Mouse (Mus musculus) cerebellum, adult 2 months (tissue): ENCODE measurements around the gene Hdhd5. TPM values are rescaled to one million over a fixed set of nuclear protein-coding genes. Genes with fewer than 3 reads are reported as not detected.

Experiments used
- DNase-seq, 2 experiments: peaks; one replicate each; pipeline ENCODE4 v3.0.0; 2021
- H3K27ac ChIP-seq: fragments of 200-500 bp; 2 replicates; pipeline ENCODE4 v1.5.1; 2012; ENCODE audit warnings: low read length, control low read depth, inconsistent platforms; ENCODE audit not compliant: insufficient read depth
- H3K27me3 ChIP-seq: fragments of 200-500 bp; 2 replicates; pipeline ENCODE4 v1.6.1; 2012; ENCODE audit warnings: inconsistent platforms, mild to moderate bottlenecking, low read length, moderate library complexity; ENCODE audit not compliant: control insufficient read depth, insufficient read depth
- H3K4me1 ChIP-seq: fragments of 200-500 bp; 2 replicates; pipeline ENCODE4 v1.6.1; 2011; ENCODE audit warnings: low read length; ENCODE audit not compliant: control insufficient read depth, insufficient read depth
- H3K4me3 ChIP-seq: fragments of 200-500 bp; replicated peaks from 2 replicates; pipeline ENCODE3; 2011; ENCODE audit warnings: mild to moderate bottlenecking, low read depth, low read length, control low read depth; ENCODE audit not compliant: insufficient read depth
- CTCF ChIP-seq: fragments of 200-500 bp; IDR thresholded peaks from 2 replicates; pipeline ENCODE4 v1.5.1; 2011; ENCODE audit warnings: low read depth, mild to moderate bottlenecking, control low read depth, low read length, moderate library complexity, borderline replicate concordance; ENCODE audit not compliant: insufficient read depth
- POLR2A ChIP-seq: fragments of 200-500 bp; IDR thresholded peaks from 2 replicates; pipeline ENCODE4 v1.6.1; 2011; ENCODE audit warnings: low read length, control low read depth, borderline replicate concordance; ENCODE audit not compliant: insufficient read depth
- WGBS: fragments of 180-500 bp; shearing (Covaris S2); methylation state at CpG from one replicate; pipeline ENCODE4 v1.1.7; 2018; 5-methylcytosine and 5-hydroxymethylcytosine counted together
- polyA plus RNA-seq: library from polyadenylated mRNA; depleted of rRNA; stranded (reverse); fragments of >200 nt; gene quantifications from 2 replicates; pipeline ENCODE4 v1.2.3, GENCODE M21; 2012

Gene Hdhd5
- polyA plus RNA-seq, 1 experiment = 45.7 TPM

GRCm38 (mm10) chr6:120566911-120567909 is 36.1 kb upstream of the Hdhd5 start:
- DNase-seq = no peak

GRCm38 (mm10) chr6:120556641-120557040 is 25.5 kb upstream of the Hdhd5 start:
- Histone ChIP-seq H3K27me3 (no peaks in the 10 kb centered on the region), H3K27ac (no peak overlapping the region), H3K4me1 (no peaks in the 10 kb centered on the region), H3K4me3 (no peak overlapping the region)
- 92% methylated on average over 8 of the region's 8 CpGs for WGBS
- TF ChIP-seq CTCF = no peak
- no peak for DNase-seq

More at GRCm38 (mm10) chr6:120566911-120567909, 36.1 kb upstream of the Hdhd5 start:
- TF ChIP-seq POLR2A (no peak), CTCF (no peak)
- WGBS = 51% methylated on average over 18 of the region's 18 CpGs
- Histone ChIP-seq H3K27ac (no peak overlapping the region), H3K4me1 (no peaks in the 10 kb centered on the region), H3K4me3 (no peak overlapping the region), H3K27me3 (no peaks in the 10 kb centered on the region)

GRCm38 (mm10) chr6:120555983-120556567 is 25.0 kb upstream of the Hdhd5 start:
- TF ChIP-seq POLR2A (no peak), CTCF (no peak)
- no peak for DNase-seq
- no peaks in the 10 kb centered on the region for H3K4me1 ChIP-seq
- no peaks in the 10 kb centered on the region for H3K27me3 ChIP-seq
- H3K27ac ChIP-seq = no peak overlapping the region
- 88% methylated on average over 6 of the region's 6 CpGs for WGBS
- no peak overlapping the region for H3K4me3 ChIP-seq

- H3K27ac ChIP-seq = no peak overlapping the region
- WGBS = 14% methylated on average over 1 of the region's 1 CpGs
- TF ChIP-seq POLR2A (no peak), CTCF (no peak)
- H3K27me3 ChIP-seq = no peaks in the 10 kb centered on the region
- DNase-seq = no peak
- no peak overlapping the region for H3K4me3 ChIP-seq
- H3K4me1 ChIP-seq = no peaks in the 10 kb centered on the region
These were observed 24.0 kb upstream of the Hdhd5 start for GRCm38 (mm10) chr6:120555152-120555551.

GRCm38 (mm10) chr6:120550173-120550572 is 19.1 kb upstream of the Hdhd5 start:
- 43% methylated on average over 2 of the region's 2 CpGs for WGBS

GRCm38 (mm10) chr6:120548581-120548980 is 17.5 kb upstream of the Hdhd5 start:
- no peak for DNase-seq
- Histone ChIP-seq H3K27me3 (no peaks in the 10 kb centered on the region), H3K4me1 (no peaks in the 10 kb centered on the region), H3K4me3 (no peak overlapping the region), H3K27ac (no peak overlapping the region)
- TF ChIP-seq POLR2A (no peak), CTCF (no peak)
- WGBS = 90% methylated on average over 3 of the region's 3 CpGs

More at GRCm38 (mm10) chr6:120550173-120550572, 19.1 kb upstream of the Hdhd5 start:
- no peak for DNase-seq
- Histone ChIP-seq H3K4me3 (no peak overlapping the region), H3K27me3 (no peaks in the 10 kb centered on the region), H3K27ac (no peak overlapping the region), H3K4me1 (no peaks in the 10 kb centered on the region)
- TF ChIP-seq CTCF (no peak), POLR2A (no peak)

- TF ChIP-seq POLR2A (no peak), CTCF (no peak)
- Histone ChIP-seq H3K27ac (no peak overlapping the region), H3K4me3 (no peak overlapping the region), H3K4me1 (no peaks in the 10 kb centered on the region), H3K27me3 (no peaks in the 10 kb centered on the region)
- no peak for DNase-seq
- 33% methylated on average over 4 of the region's 4 CpGs for WGBS
These were observed 15.9 kb upstream of the Hdhd5 start for GRCm38 (mm10) chr6:120546973-120547372.
